Mouse (Mus musculus) testis, postnatal 10 days (tissue): ENCODE results near the gene Hic1.

Source experiments
- DNase-seq: peaks from one replicate; pipeline ENCODE4 v3.0.0; 2021; ENCODE audit warnings: low spot score

Hic1 gene

GRCm38 (mm10) chr11:75118141-75118540 is 51.2 kb downstream of the Hic1 start:
- no peak for DNase-seq

- DNase-seq, result no peak
Measured at GRCm38 (mm10) chr11:75116379-75116778, 52.9 kb downstream of the Hic1 start.
